Mouse (Mus musculus) kidney, postnatal 10 days (tissue): ENCODE measurements at regions not wholly inside any gene's neighbourhood (a gene's known extent, or its start where the extent isn't known, plus 50 kb on each side); places are given as distances from the start of the nearest gene placed in this dataset.
A peak's percentile ranks its signal among the peaks of the same experiment; 100 is the strongest.
"Not testable (repeated sequence)": the region's sequence is repeated elsewhere in the genome, so short reads cannot be mapped to it uniquely, and the experiment has no call there.

ENCODE experiments used
- DNase-seq: peaks from one replicate; pipeline ENCODE4 v3.0.0; 2021; ENCODE audit warnings: mixed read lengths

GRCm38 (mm10) chr10:118052042-118052441, 89.6 kb upstream of the Mdm1 start:
- DNase-seq: no peak

GRCm38 (mm10) chr10:118052477-118052876, 89.1 kb upstream of the Mdm1 start:
- no peak for DNase-seq

GRCm38 (mm10) chr10:118053037-118053436, 88.6 kb upstream of the Mdm1 start:
- DNase-seq: no peak

- peak; percentile 15 for DNase-seq
Observed at GRCm38 (mm10) chr10:118056789-118057271, 84.8 kb upstream of the Mdm1 start.

- no peak for DNase-seq
Observed at GRCm38 (mm10) chr10:118057516-118057915, 84.1 kb upstream of the Mdm1 start.

GRCm38 (mm10) chr10:118064816-118065216, 76.8 kb upstream of the Mdm1 start:
- no peak for DNase-seq

GRCm38 (mm10) chr10:118076341-118076740, 65.3 kb upstream of the Mdm1 start:
- not testable (repeated sequence) for DNase-seq

GRCm38 (mm10) chr10:118081636-118082166, 59.9 kb upstream of the Mdm1 start:
- DNase-seq: no peak

GRCm38 (mm10) chr10:118083035-118083720, 58.4 kb upstream of the Mdm1 start:
- DNase-seq: no peak

- DNase-seq: no peak
Observed at GRCm38 (mm10) chr10:118083721-118084075, 57.9 kb upstream of the Mdm1 start.

- no peak for DNase-seq
Observed at GRCm38 (mm10) chr10:118085046-118085983, 56.3 kb upstream of the Mdm1 start.

- no peak for DNase-seq
Observed at GRCm38 (mm10) chr10:118087570-118088340, 53.9 kb upstream of the Mdm1 start.

GRCm38 (mm10) chr10:118088499-118088898, 53.1 kb upstream of the Mdm1 start:
- DNase-seq: no peak

- no peak for DNase-seq
Observed at GRCm38 (mm10) chr10:118089879-118090278, 51.7 kb upstream of the Mdm1 start.

GRCm38 (mm10) chr10:118091476-118091875, 50.1 kb upstream of the Mdm1 start:
- no peak for DNase-seq
